Mouse (Mus musculus): ENCODE measurements at regions not wholly inside any gene's neighbourhood (a gene's known extent, or its start where the extent isn't known, plus 50 kb on each side); places are given as distances from the start of the nearest gene placed in this dataset.

- TF ChIP-seq CTCF (IDR thresholded peaks at IDR 0.05; ENCODE audit: borderline replicate concordance, insufficient read depth, low read depth, low read length) (no peak), POLR2A (IDR thresholded peaks at IDR 0.05; ENCODE audit: borderline replicate concordance, insufficient read depth, low read length) (no peak)
These were observed 718.6 kb upstream of the Impad1 start for GRCm38 (mm10) chr4:5511743-5512142.

Measured in cerebellum, adult 2 months (tissue).